Mouse (Mus musculus): ENCODE data around the gene Wnt5b.

DNA sequence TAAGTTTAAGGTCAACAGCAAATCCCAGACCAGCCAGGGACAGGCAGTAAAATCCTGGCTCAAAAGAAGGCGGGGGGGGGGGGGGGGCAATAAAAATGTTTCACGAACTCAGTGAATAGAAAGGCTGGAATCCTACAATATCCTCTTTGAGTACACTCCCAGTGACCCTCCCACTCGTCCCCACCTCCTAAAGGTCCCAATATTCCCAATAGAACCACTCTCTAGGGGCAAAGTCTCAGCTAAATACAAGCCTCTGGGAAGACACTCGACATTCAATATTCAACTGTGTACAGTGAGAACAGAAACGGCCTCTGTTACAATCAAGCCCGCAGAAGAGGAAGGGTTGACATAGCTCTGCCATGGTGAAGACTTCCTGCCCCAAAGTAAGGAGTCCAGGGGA, 136.3 kb downstream of the Wnt5b start:
- TF ChIP-seq CTCF (IDR thresholded peaks at IDR 0.05; ENCODE audit: borderline replicate concordance, insufficient read depth, low read length) (no peak), POLR2A (IDR thresholded peaks at IDR 0.05; ENCODE audit: low read depth, low read length) (no peak)

Data from embryonic fibroblast, embryonic 13.5 days (primary cell).